Mouse (Mus musculus) embryonic facial prominence, embryonic 11.5 days (tissue): ENCODE results near the gene Ndufv1. TPM values are rescaled to one million over a fixed set of nuclear protein-coding genes. Genes with fewer than 3 reads are reported as not detected.
"Not testable (repeated sequence)": the region's sequence is repeated elsewhere in the genome, so short reads cannot be mapped to it uniquely, and the experiment has no call there.

Experiments used
- ATAC-seq: fragments of 200-750 bp; cut with Nextera tagmentation; replicated peaks from 2 replicates; pipeline ENCODE4 v1.8.0; 2017; ENCODE audit warnings: low read depth; ENCODE audit not compliant: insufficient number of reproducible peaks, low FRiP score, low TSS enrichment
- DNase-seq: peaks from one replicate; pipeline ENCODE4 v3.0.0-alpha.2; 2015; ENCODE audit warnings: low spot score
- H3K27ac ChIP-seq: fragments of 300-500 bp; sonication (generic); replicated peaks from 2 replicates; pipeline ENCODE4 v1.5.1; 2014; ENCODE audit warnings: mild to moderate bottlenecking, low read depth, low read length, control low read depth
- H3K27me3 ChIP-seq: fragments of 300-500 bp; sonication (generic); 2 replicates; pipeline ENCODE4 v1.6.1; 2014; ENCODE audit warnings: mild to moderate bottlenecking, low read length, moderate library complexity, mixed read lengths; ENCODE audit not compliant: control insufficient read depth, insufficient read depth
- H3K36me3 ChIP-seq: fragments of 300-500 bp; sonication (generic); replicated peaks from 2 replicates; pipeline ENCODE4 v1.6.1; 2014; ENCODE audit warnings: low read depth, mild to moderate bottlenecking, low read length, moderate library complexity, mixed read lengths; ENCODE audit not compliant: control insufficient read depth, insufficient read depth
- H3K4me1 ChIP-seq: fragments of 300-500 bp; sonication (generic); 2 replicates; pipeline ENCODE4 v1.6.1; 2014; ENCODE audit warnings: low read length, mixed read lengths; ENCODE audit not compliant: control insufficient read depth, insufficient read depth
- H3K4me2 ChIP-seq: fragments of 300-500 bp; sonication (generic); 2 replicates; pipeline ENCODE4 v1.6.1; 2014; ENCODE audit warnings: low read depth, mild to moderate bottlenecking, control low read depth, low read length, moderate library complexity
- H3K4me3 ChIP-seq: fragments of 300-500 bp; sonication (generic); 2 replicates; pipeline ENCODE4 v1.5.1; 2014; ENCODE audit warnings: low read depth, low read length, control low read depth
- H3K9ac ChIP-seq: fragments of 300-500 bp; sonication (generic); replicated peaks from 2 replicates; pipeline ENCODE4 v1.6.1; 2014; ENCODE audit warnings: mild to moderate bottlenecking, control low read depth, low read length
- H3K9me3 ChIP-seq: fragments of 300-500 bp; sonication (generic); replicated peaks from 2 replicates; pipeline ENCODE4 v1.6.1; 2016; ENCODE audit warnings: mild to moderate bottlenecking, low read length, inconsistent platforms, mixed read lengths; ENCODE audit not compliant: control insufficient read depth
- WGBS: fragments of 180-500 bp; shearing (Covaris S2); extraction: QIAGEN DNeasy Blood & Tissue Kit; methylation state at CpG from one replicate; pipeline ENCODE4 v1.1.7; 2014; 5-methylcytosine and 5-hydroxymethylcytosine counted together
- polyA plus RNA-seq: library from polyadenylated mRNA; unstranded; fragments of >200 nt; fragmentation: Nextera tagmentation; extraction: Ambion mirVana; gene quantifications from 2 replicates; pipeline ENCODE4 v1.2.1, GENCODE M21; 2014

Ndufv1 gene
- polyA plus RNA-seq, 1 experiment from 2014 or later: 190 TPM

DNA sequence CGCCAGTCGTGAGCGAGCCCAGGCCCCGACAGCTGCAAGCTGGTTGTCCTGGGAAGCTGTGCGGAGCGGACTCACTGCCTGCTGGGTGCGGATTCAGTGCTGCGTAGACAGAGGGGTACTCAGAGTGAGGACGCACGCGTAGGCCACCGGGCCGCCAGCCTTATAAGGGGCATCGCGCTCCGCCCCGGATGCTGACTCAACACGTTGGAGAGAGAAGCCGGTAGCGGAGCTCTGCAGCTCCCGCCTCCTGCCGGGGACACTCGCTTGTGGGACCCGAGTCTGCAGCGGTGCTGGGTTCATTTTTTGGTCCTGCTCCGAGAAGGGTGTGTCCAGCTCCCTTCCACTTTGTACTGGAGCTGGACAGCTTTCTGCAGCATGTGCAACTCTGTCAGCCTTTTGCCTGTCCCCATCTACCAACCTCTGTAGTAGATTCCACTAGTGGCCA lies 25.2 kb upstream of the Ndufv1 start, which contains the start of gene Gstp1:
Gstp1 (minus strand) TSS at position 198 of the 445 bp plus-strand sequence.
- peak; percentile 90 for DNase-seq
- Histone ChIP-seq H3K4me2 (peak within 1 kb of the TSS; percentile 77), H3K9me3 (no peaks in the 10 kb centered on the region), H3K4me3 (peak within 1 kb of the TSS; percentile 68), H3K9ac (peak within 1 kb of the TSS; percentile 91), H3K27ac (peak within 1 kb of the TSS; percentile 70; the same call in 1 of the 2 replicates), H3K4me1 (no peaks in the 10 kb centered on the region), H3K36me3 (no peaks in the 10 kb centered on the region), H3K27me3 (no peaks in the 10 kb centered on the region)
- ATAC-seq: peak; percentile 87
- WGBS: under 1% methylated on average over 26 of the region's 26 CpGs

DNA sequence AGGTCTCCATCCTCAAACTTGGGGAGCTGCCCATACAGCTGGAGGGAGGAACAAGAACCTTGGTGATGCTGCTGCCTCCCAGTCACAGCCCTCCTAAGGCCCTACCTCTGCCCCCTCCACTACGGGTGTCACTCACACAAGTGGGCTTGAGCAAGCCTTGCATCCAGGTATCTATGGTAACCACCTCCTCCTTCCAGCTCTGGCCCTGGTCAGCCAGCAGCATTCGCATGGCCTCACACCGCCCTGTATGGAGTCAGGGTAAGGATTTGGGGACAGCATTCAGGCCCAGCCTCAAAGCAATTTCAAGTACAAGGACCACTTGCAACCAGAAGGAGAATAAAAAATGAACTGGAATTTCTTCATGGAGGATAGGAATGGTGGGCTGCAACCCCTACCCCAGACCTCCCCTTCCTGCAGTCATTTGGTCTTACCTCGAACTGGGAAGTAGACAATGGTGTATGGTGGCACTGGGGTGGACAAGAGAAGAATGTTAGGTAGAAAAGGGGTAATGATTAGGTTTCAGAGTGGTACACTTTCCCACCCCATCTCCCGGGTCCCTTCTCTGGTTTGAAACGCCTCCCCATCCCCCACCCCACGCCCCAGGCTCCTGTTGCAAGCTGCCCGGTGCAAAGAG lies 24.7 kb upstream of the Ndufv1 start:
- not testable (repeated sequence) for H3K36me3 ChIP-seq, DNase-seq, ATAC-seq, H3K4me1 ChIP-seq, H3K27me3 ChIP-seq, H3K9me3 ChIP-seq
- Histone ChIP-seq H3K4me2 (peak overlapping the region; percentile 77), H3K4me3 (peak overlapping the region; percentile 68), H3K27ac (peak overlapping the region; percentile 70; the same call in 1 of the 2 replicates), H3K9ac (peak overlapping the region; percentile 91)
- WGBS: 25% methylated on average over 7 of the region's 8 CpGs

DNA sequence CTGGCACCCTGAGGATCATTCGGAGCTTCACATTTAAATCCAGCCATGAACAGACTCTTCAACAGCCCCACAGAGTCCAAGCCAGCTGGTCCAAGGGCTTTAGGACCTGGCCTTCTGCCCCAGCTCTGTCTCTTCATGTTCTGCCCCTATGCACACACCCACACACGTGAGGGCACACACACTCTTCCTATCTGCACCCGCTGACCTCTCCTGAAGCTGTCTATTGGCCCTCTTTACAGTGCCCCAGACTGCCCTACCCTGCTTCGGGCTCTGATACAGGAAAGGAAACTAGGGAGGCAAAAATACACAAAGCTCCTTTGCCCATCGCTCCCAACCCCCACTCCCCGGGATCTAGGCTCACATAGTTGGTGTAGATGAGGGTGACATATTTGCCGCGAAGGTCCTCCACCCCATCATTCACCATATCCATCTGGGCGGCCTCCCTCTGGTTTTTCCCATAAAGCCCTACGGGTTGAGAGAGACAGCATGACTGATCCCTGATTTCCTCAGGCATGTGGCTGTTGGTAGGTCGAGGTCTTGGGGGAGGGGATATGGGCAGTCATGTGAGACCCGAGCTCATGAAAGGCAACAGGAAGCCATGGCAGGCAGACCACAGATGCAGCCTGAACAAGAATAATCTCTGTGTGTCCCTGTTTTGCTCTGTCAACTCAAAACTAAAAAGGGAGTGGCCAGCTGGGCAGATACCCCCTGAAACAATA lies 23.9 kb upstream of the Ndufv1 start:
- no peak overlapping the region for H3K9ac ChIP-seq

GRCm38 (mm10) chr19:4033742-4034141 lies 21.1 kb upstream of the Ndufv1 start:
- Histone ChIP-seq H3K9ac (no peak overlapping the region), H3K27ac (no peak overlapping the region), H3K4me3 (no peak overlapping the region), H3K27me3 (no peaks in the 10 kb centered on the region), H3K4me1 (no peaks in the 10 kb centered on the region), H3K4me2 (no peak overlapping the region), H3K9me3 (no peaks in the 10 kb centered on the region), H3K36me3 (no peaks in the 10 kb centered on the region)
- ATAC-seq: no peak
- DNase-seq: no peak
- WGBS: 63% methylated on average over 5 of the region's 5 CpGs

More for the DNA sequence above, 23.9 kb upstream of the Ndufv1 start:
- no peaks in the 10 kb centered on the region for H3K27me3 ChIP-seq
- ATAC-seq (no peak), DNase-seq (no peak)
- WGBS: 72% methylated on average over 12 of the region's 12 CpGs
- no peak overlapping the region for H3K4me2 ChIP-seq
- H3K4me3 ChIP-seq: no peak overlapping the region
- H3K27ac ChIP-seq: no peak overlapping the region
- H3K36me3 ChIP-seq: no peaks in the 10 kb centered on the region
- no peaks in the 10 kb centered on the region for H3K4me1 ChIP-seq
- no peaks in the 10 kb centered on the region for H3K9me3 ChIP-seq

DNA sequence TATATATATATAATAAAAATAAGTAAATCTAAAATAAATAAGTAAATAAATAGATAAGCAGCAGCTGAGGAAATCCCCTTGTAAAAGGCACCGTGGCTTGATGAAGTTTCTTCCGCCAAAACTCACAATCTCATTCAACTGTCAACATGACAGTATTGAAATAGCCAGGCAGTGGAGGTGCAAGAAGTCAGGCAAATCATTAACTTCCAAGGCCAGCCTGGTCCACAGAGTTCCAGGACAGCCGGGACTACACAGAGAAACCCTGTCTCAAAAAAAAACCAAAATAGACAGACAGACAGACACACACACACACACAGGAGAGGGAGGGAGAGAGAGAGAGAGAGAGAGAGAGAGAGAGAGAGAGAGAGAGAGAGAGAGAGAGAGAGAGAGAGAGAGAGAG lies 20.7 kb upstream of the Ndufv1 start:
- no peak overlapping the region for H3K4me3 ChIP-seq
- 85% methylated on average over 3 of the region's 3 CpGs for WGBS
- no peak for ATAC-seq
- no peak overlapping the region for H3K27ac ChIP-seq
- no peaks in the 10 kb centered on the region for H3K4me1 ChIP-seq
- H3K9ac ChIP-seq: no peak overlapping the region
- no peak overlapping the region for H3K4me2 ChIP-seq
- no peaks in the 10 kb centered on the region for H3K27me3 ChIP-seq
- no peak for DNase-seq
- no peaks in the 10 kb centered on the region for H3K36me3 ChIP-seq
- H3K9me3 ChIP-seq: no peaks in the 10 kb centered on the region

GRCm38 (mm10) chr19:4032668-4033067 lies 20.1 kb upstream of the Ndufv1 start:
- H3K27me3 ChIP-seq: no peaks in the 10 kb centered on the region
- no peaks in the 10 kb centered on the region for H3K4me1 ChIP-seq
- ATAC-seq (no peak), DNase-seq (no peak)
- H3K4me2 ChIP-seq: no peak overlapping the region
- no peaks in the 10 kb centered on the region for H3K36me3 ChIP-seq
- 56% methylated on average over 7 of the region's 7 CpGs for whole genome bisulfite sequencing
- H3K9ac ChIP-seq: no peak overlapping the region
- no peak overlapping the region for H3K27ac ChIP-seq
- H3K4me3 ChIP-seq: no peak overlapping the region
- no peaks in the 10 kb centered on the region for H3K9me3 ChIP-seq

GRCm38 (mm10) chr19:4027576-4027975 lies 15.0 kb upstream of the Ndufv1 start:
- no peaks in the 10 kb centered on the region for H3K27me3 ChIP-seq
- no peak overlapping the region for H3K27ac ChIP-seq
- no peak overlapping the region for H3K4me3 ChIP-seq
- no peaks in the 10 kb centered on the region for H3K9me3 ChIP-seq
- no peaks in the 10 kb centered on the region for H3K36me3 ChIP-seq
- no peak overlapping the region for H3K9ac ChIP-seq
- DNase-seq: no peak
- H3K4me2 ChIP-seq: no peak overlapping the region
- no peak for ATAC-seq
- H3K4me1 ChIP-seq: no peaks in the 10 kb centered on the region

DNA sequence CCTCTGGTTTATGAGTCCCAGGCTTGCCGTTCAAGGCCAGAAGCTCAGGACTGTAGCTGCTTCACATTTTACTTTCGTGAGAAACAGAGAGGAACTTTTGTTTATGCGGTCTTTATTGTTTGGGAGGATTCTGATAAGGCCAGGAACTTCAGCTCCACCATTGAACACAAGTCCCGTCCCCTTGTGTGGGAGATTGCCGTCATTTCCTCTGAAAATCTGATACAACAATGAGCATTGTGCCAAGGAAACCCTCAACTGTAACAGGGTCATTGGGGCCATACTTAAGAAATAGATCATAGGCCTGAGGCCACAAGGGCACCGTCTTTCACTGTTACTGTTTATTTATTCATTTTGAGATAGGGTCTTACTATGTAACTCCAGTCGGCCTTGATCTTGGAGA lies 10.6 kb upstream of the Ndufv1 start:
- Histone ChIP-seq H3K27ac (no peak overlapping the region), H3K4me2 (no peak overlapping the region), H3K36me3 (no peaks in the 10 kb centered on the region), H3K4me3 (no peak overlapping the region), H3K9me3 (no peaks in the 10 kb centered on the region), H3K4me1 (no peaks in the 10 kb centered on the region), H3K27me3 (no peaks in the 10 kb centered on the region), H3K9ac (no peak overlapping the region)
- no peak for ATAC-seq
- no peak for DNase-seq
- 76% methylated on average over 7 of the region's 7 CpGs for WGBS
